Mouse (Mus musculus) intestine, embryonic 16.5 days (tissue): Measurements from ENCODE around the gene Knl1. TPM values are rescaled to one million over a fixed set of nuclear protein-coding genes. Genes with fewer than 3 reads are reported as not detected.

Source experiments
- ATAC-seq: fragments of 200-750 bp; cut with Nextera tagmentation; 2 replicates; pipeline ENCODE4 v1.8.0; 2017; ENCODE audit warnings: moderate TSS enrichment, moderate library complexity
- H3K27ac ChIP-seq: fragments of 300-500 bp; sonication (generic); 2 replicates; pipeline ENCODE4 v1.5.1; 2014; ENCODE audit warnings: mild to moderate bottlenecking, low read length
- H3K27me3 ChIP-seq: fragments of 300-500 bp; sonication (generic); replicated peaks from 2 replicates; pipeline ENCODE4 v1.6.1; 2014; ENCODE audit warnings: low read length, control low read depth, mixed read lengths; ENCODE audit not compliant: control insufficient read depth, insufficient read depth
- H3K36me3 ChIP-seq: fragments of 300-500 bp; sonication (generic); 2 replicates; pipeline ENCODE4 v1.6.1; 2014; ENCODE audit warnings: low read length, control low read depth; ENCODE audit not compliant: control insufficient read depth, insufficient read depth
- H3K4me1 ChIP-seq: fragments of 300-500 bp; sonication (generic); 2 replicates; pipeline ENCODE4 v1.6.1; 2014; ENCODE audit warnings: low read length, control low read depth, mixed read lengths; ENCODE audit not compliant: control insufficient read depth, insufficient read depth
- H3K4me2 ChIP-seq: fragments of 300-500 bp; sonication (generic); 2 replicates; pipeline ENCODE4 v1.6.1; 2014; ENCODE audit warnings: low read depth, low read length, control low read depth
- H3K4me3 ChIP-seq: fragments of 300-500 bp; sonication (generic); 2 replicates; pipeline ENCODE4 v1.5.1; 2014; ENCODE audit warnings: mild to moderate bottlenecking, low read length
- H3K9ac ChIP-seq: fragments of 300-500 bp; sonication (generic); 2 replicates; pipeline ENCODE4 v1.6.1; 2014; ENCODE audit warnings: low read depth, low read length
- H3K9me3 ChIP-seq: fragments of 300-500 bp; sonication (generic); 2 replicates; pipeline ENCODE4 v1.6.1; 2016; ENCODE audit warnings: low read length, control low read depth; ENCODE audit not compliant: control insufficient read depth
- WGBS: fragments of 180-500 bp; shearing (Covaris S2); extraction: QIAGEN DNeasy Blood & Tissue Kit; methylation state at CpG from one replicate; pipeline ENCODE4 v1.1.7; 2014; 5-methylcytosine and 5-hydroxymethylcytosine counted together
- polyA plus RNA-seq: library from polyadenylated mRNA; unstranded; fragments of >200 nt; fragmentation: Nextera tagmentation; extraction: Ambion mirVana; gene quantifications from 2 replicates; pipeline ENCODE4 v1.2.1, GENCODE M21; 2015

Gene Knl1
- polyA plus RNA-seq, 1 experiment from 2014 or later, result 37.8 TPM

DNA sequence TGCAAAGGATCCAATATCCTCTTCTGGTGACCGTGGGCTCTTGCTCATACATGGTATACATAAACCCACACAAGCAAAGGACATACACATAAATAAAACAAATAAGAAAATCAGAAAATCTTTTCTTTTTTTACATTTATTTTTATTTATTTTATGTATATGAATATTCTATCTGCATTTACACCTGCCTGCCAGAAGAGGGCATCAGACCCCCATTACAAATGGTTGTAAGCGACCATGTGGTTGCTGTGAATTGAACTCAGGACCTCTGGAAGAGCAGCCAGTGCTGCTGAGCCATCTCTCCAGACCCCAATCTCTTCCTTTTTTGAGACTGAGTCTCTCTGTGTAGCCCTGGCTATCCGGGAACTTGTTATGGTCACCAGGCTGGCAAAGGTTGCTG is 29.3 kb upstream of the Knl1 start:
- Histone ChIP-seq H3K4me3 (no peak overlapping the region), H3K27me3 (no peaks in the 10 kb centered on the region), H3K27ac (no peak overlapping the region), H3K9ac (no peak overlapping the region), H3K9me3 (0 out of 2 replicates have a peak, but pooled peaks cover 4% of the 10 kb centered on the region), H3K4me1 (peaks cover 7% of the 10 kb centered on the region), H3K4me2 (no peak overlapping the region), H3K36me3 (peaks cover 13% of the 10 kb centered on the region)
- WGBS, result 95% methylated on average over 3 of the region's 3 CpGs
- no peak for ATAC-seq

DNA sequence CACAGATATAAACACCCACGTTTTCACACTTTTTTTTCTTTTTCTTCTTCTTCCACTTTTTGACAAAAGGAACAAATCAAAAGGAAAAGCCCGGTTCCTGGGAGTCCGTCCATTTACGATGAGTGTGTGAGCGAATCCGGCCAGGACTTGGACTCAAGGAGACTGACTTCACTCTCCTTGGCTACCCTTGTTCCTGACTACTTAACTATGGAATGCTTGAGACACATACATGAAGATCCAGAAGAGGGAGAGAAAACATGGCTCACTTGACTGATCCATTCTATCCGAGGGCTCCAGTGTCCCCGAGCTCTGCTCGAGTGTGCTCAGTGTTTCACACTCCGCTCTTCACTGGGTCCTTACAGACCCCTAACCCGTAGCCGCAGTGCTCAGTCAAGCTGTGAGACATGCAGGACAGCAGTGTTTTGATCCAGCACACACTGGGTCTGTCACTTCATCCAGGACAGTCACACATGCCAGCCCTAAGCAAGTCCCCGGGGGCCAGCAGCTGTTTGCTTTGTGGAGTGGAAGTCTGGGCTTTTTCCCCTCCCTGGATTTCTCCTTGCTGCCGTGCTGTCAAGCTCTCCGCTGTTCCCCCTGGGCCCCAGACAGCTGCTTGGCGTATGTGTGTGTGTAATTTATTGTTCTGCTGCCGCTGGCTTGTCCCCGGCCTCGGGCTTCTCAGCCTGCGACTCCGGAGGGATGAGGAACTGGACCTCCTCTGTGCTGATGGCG is 28.4 kb upstream of the Knl1 start:
- 45% methylated on average over 22 of the region's 22 CpGs for WGBS
- Histone ChIP-seq H3K4me3 (no peak overlapping the region), H3K36me3 (peaks cover 13% of the 10 kb centered on the region), H3K4me1 (peaks cover 7% of the 10 kb centered on the region), H3K4me2 (peak overlapping the region; percentile 16; the same call in 1 of the 2 replicates), H3K9ac (0 out of 2 replicates have a peak overlapping the region, but pooled peaks have one; percentile 35), H3K9me3 (0 out of 2 replicates have a peak, but pooled peaks cover 4% of the 10 kb centered on the region), H3K27me3 (no peaks in the 10 kb centered on the region), H3K27ac (peak overlapping the region; percentile 68)
- ATAC-seq, result peak; percentile 50

DNA sequence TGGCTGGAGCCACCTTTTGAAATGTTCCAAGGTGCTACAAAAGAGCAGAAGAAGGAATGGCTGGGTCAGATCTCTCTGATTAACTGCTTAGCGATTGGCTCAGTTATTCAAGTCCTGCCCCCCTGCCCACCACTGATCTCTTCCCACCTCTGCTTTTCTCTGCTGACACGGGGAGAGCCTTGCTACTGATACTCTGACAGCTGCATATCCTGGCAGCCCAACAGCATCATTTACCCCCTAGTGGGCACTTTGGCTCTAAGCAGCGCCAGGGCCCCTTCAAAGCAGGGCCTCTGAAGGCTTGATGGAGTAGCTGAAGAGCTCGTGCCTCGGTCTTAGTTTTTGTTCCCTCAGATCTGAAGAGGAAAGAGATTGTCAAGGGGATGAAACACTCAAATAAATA is 27.8 kb upstream of the Knl1 start:
- H3K4me1 ChIP-seq, result peaks cover 7% of the 10 kb centered on the region
- peak overlapping the region; percentile 16; the same call in 1 of the 2 replicates for H3K4me2 ChIP-seq
- H3K9me3 ChIP-seq, result 0 out of 2 replicates have a peak, but pooled peaks cover 4% of the 10 kb centered on the region
- peak overlapping the region; percentile 68 for H3K27ac ChIP-seq
- WGBS, result 31% methylated on average over 5 of the region's 5 CpGs
- H3K4me3 ChIP-seq, result no peak overlapping the region
- H3K27me3 ChIP-seq, result no peaks in the 10 kb centered on the region
- no peak overlapping the region for H3K9ac ChIP-seq
- peaks cover 13% of the 10 kb centered on the region for H3K36me3 ChIP-seq
- peak; percentile 41 for ATAC-seq

DNA sequence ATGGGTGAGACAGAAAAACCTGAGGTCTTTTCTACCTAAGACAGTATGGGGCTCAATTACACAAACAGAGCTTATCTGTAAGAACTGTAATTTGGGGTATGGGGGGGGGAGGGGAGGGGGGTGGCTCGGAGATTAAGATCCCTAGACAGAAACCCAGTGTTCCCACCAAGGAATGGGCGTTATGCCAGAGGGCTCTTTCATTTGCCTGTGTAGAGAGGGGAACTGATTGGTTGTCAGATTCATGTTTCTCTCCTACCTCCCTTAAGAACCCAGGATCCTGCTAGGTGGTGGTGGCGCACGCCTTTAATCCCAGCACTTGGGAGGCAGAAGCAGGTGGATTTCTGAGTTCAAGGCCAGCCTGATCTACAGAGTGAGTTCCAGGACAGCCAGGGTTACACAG is 27.4 kb upstream of the Knl1 start:
- Histone ChIP-seq H3K4me3 (no peak overlapping the region), H3K36me3 (peaks cover 13% of the 10 kb centered on the region), H3K27me3 (no peaks in the 10 kb centered on the region), H3K9ac (no peak overlapping the region), H3K4me1 (peaks cover 7% of the 10 kb centered on the region), H3K9me3 (0 out of 2 replicates have a peak, but pooled peaks cover 4% of the 10 kb centered on the region), H3K27ac (no peak overlapping the region), H3K4me2 (no peak overlapping the region)
- 71% methylated on average over 4 of the region's 4 CpGs for WGBS
- no peak for ATAC-seq

DNA sequence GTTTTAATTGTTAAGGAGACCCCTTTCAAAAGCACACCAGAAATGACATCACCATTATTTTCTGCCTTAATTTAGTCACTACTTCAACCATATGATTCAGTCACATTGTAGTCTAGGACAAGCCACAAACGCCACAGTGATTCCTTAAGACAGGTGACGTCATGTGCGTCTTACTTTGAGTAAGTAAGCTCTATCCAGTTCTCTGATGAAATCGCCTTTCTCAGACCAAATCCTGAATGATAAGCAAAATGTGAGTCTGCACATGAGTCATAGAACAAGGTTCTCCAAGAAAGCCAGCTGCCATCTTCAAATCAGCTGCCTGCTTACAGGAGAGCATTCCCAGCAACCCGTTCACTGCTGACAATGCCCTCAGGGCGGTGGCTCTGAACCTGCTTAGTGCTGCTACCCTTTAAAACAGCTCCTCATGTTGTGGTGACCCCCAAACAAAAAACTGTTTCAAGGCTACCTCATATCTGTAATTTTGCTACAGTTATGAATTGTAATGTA is 23.7 kb upstream of the Knl1 start:
- Histone ChIP-seq H3K9ac (no peak overlapping the region), H3K4me3 (no peak overlapping the region), H3K4me1 (peaks cover 7% of the 10 kb centered on the region), H3K9me3 (no peaks in the 10 kb centered on the region), H3K4me2 (no peak overlapping the region), H3K27ac (no peak overlapping the region), H3K27me3 (no peaks in the 10 kb centered on the region), H3K36me3 (peaks cover 15% of the 10 kb centered on the region)
- WGBS, result 94% methylated on average over 6 of the region's 6 CpGs
- ATAC-seq, result no peak

DNA sequence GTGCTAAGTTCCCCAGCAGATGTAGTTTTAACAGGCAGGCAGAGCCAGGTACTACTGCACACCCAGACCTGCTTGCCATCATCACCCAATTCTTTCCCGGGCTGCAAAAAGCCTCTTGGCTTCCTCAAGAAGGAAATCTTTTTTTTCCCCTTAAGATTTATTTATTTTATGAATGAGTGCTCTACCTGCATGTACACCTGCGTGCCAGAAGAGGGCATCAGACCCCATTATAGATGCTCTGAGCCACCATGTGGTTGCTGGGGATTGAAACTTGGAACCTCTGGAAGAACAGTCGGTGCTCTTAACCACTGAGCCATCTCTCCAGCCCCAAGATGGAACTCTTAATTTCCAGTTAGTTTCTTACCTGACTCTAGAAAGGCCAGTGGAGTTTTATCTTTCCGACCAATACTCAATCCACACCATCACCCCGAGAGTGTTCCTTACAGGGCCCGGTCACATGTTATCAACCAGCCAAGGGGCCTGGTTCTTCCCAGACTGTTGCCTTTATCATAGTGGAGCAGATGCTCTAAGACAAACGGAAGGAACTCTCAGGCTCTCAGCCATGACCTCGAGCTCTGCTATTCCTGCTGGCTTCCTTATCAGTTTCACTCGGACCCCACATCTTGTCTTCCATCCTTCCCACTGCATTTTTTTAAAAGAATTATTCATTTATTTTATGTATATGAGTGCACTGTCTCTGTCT is 22.2 kb upstream of the Knl1 start:
- H3K9me3 ChIP-seq, result no peaks in the 10 kb centered on the region
- 73% methylated on average over 9 of the region's 9 CpGs for WGBS
- H3K27me3 ChIP-seq, result no peaks in the 10 kb centered on the region
- H3K36me3 ChIP-seq, result peaks cover 10% of the 10 kb centered on the region
- H3K4me1 ChIP-seq, result peaks cover 3% of the 10 kb centered on the region; the same call in 1 of the 2 replicates
- no peak overlapping the region for H3K4me2 ChIP-seq
- no peak for ATAC-seq
- no peak overlapping the region for H3K27ac ChIP-seq
- no peak overlapping the region for H3K9ac ChIP-seq
- H3K4me3 ChIP-seq, result no peak overlapping the region

DNA sequence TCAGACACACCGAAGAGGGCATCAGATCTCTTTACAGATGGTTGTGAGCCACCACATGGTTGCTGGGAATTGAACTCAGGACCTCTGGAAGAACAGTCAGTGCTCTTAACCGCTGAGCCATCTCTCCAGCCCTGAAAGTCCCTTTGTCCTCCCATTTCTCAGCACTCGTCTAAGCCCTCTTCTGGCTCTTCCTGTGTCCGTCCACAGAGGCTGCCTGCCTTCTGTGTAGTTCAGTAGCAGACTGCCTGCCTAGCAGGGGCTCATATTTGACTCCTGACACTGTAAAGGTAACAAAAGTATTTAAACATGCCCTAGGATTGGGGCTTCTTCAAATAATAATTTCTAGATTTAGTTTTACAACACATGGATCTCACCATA is 21.7 kb upstream of the Knl1 start:
- no peak for ATAC-seq
- WGBS, result 78% methylated on average over 4 of the region's 4 CpGs
- no peak overlapping the region for H3K4me3 ChIP-seq

DNA sequence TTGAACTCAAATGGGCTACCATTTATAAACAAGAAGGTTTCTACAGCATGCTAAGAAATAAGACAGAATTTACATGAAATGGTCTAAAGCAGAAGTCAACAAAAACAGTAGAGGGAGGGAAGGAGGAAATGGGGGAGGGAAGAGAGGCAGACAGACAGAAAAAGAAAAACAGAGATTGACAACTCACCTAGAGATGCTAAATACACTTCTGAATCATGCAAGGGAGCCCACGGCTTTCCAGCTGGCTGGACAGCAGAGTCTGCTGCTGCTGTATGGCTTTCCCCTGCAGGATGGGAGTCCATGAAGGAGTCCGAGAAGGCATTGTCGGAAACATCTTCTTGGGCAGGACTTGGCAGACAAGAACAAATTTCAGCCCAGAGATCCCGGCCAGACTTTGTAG is 20.0 kb upstream of the Knl1 start:
- Histone ChIP-seq H3K36me3 (peaks cover 6% of the 10 kb centered on the region; the same call in 1 of the 2 replicates), H3K27me3 (no peaks in the 10 kb centered on the region), H3K9me3 (no peaks in the 10 kb centered on the region), H3K4me1 (peaks cover 3% of the 10 kb centered on the region; the same call in 1 of the 2 replicates), H3K9ac (no peak overlapping the region), H3K4me2 (no peak overlapping the region), H3K4me3 (no peak overlapping the region), H3K27ac (no peak overlapping the region)
- ATAC-seq, result no peak
- WGBS, result 91% methylated on average over 4 of the region's 4 CpGs

More for the DNA sequence above, 21.7 kb upstream of the Knl1 start:
- H3K9me3 ChIP-seq, result no peaks in the 10 kb centered on the region
- no peaks in the 10 kb centered on the region for H3K27me3 ChIP-seq
- peaks cover 3% of the 10 kb centered on the region; the same call in 1 of the 2 replicates for H3K4me1 ChIP-seq
- H3K36me3 ChIP-seq, result peaks cover 10% of the 10 kb centered on the region
- H3K27ac ChIP-seq, result no peak overlapping the region
- H3K4me2 ChIP-seq, result no peak overlapping the region
- no peak overlapping the region for H3K9ac ChIP-seq

DNA sequence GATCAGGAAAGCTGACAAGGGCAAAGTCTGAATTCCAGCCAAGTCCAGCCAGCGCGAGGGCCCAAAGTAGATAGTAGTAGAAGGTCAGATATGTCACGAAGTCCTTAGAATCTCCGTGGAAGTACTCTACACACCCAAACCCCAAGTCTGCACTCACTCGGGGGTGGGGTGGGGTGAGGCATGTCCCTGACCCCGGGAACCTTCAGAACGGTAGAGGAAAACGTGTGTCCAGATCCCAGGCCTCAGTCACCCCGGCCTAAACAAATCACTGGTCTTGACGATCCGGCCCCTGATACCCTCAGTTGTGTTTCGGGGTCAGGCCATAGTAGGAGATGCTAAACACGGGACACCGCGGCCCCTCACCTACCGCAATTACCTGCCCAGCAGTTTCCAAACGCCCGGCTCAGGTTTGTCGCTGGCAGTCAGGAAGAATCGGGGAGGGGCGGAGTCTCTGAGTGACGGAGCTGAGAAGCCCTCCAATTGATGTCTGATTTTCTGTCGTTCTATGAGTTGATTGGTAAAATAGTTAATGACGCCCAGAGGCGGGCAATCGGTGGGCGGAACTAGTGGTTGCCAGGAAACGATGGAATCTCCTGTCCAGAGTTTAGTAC is 17.9 kb upstream of the Knl1 start, which contains the start of gene Ccdc32:
Gene Ccdc32 (minus strand): TSS at position 453 of the 611 bp plus-strand sequence.
- H3K4me3 ChIP-seq, result peak within 1 kb of the TSS; percentile 65
- H3K36me3 ChIP-seq, result peaks cover 6% of the 10 kb centered on the region; the same call in 1 of the 2 replicates
- peaks cover 3% of the 10 kb centered on the region; the same call in 1 of the 2 replicates for H3K4me1 ChIP-seq
- H3K4me2 ChIP-seq, result peak within 1 kb of the TSS; percentile 49
- H3K27me3 ChIP-seq, result no peaks in the 10 kb centered on the region
- H3K9ac ChIP-seq, result peak within 1 kb of the TSS; percentile 73
- under 1% methylated on average over 28 of the region's 28 CpGs for WGBS
- peak within 1 kb of the TSS; percentile 52 for H3K27ac ChIP-seq
- ATAC-seq, result peak; percentile 96
- H3K9me3 ChIP-seq, result no peaks in the 10 kb centered on the region
